Mouse (Mus musculus): ENCODE data around the gene Olfr284.

Gene Olfr284

GRCm38 (mm10) chr15:98340887-98341286, at the start of gene Olfr284:
Gene Olfr284, minus strand, starts transcription at chr15:98340987.
- no peak for DNase-seq

- peak; percentile 82 for DNase-seq
These were observed 49.0 kb upstream of the Olfr284 start for GRCm38 (mm10) chr15:98389796-98390195.

GRCm38 (mm10) chr15:98387621-98388020, 46.8 kb upstream of the Olfr284 start:
- no peak for DNase-seq

GRCm38 (mm10) chr15:98380846-98381245, 40.1 kb upstream of the Olfr284 start, which contains the start of gene Olfr283:
Gene Olfr283, minus strand, starts transcription at chr15:98380946.
- no peak for DNase-seq

GRCm38 (mm10) chr15:98378209-98378608, 37.4 kb upstream of the Olfr284 start:
- no peak for DNase-seq

GRCm38 (mm10) chr15:98317177-98317724, 23.5 kb downstream of the Olfr284 start, which contains the start of gene Olfr285:
Gene Olfr285, minus strand, starts transcription at chr15:98317353.
- DNase-seq: no peak

GRCm38 (mm10) chr15:98315703-98316102, 25.1 kb downstream of the Olfr284 start:
- no peak for DNase-seq

- peak; percentile 53 for DNase-seq
These were observed 44.9 kb downstream of the Olfr284 start, which contains the start of gene Zfp641 for GRCm38 (mm10) chr15:98295628-98296551. Gene Zfp641, minus strand, starts transcription at chr15:98296161.

GRCm38 (mm10) chr15:98293651-98294050, 47.1 kb downstream of the Olfr284 start:
- DNase-seq: no peak
